Mouse (Mus musculus) gastrocnemius, postnatal 10 days (tissue): ENCODE measurements around the gene Hoxd3. TPM values are rescaled to one million over a fixed set of nuclear protein-coding genes. Genes with fewer than 3 reads are reported as not detected.

Experiments used
- DNase-seq: peaks from one replicate; pipeline ENCODE4 v3.0.0; 2021; ENCODE audit warnings: mixed read lengths
- total RNA-seq, 2 experiments: library from RNA; stranded (reverse); gene quantifications; 2 replicates each; pipeline ENCODE4 v1.2.3; 2021

Hoxd3 gene
- total RNA-seq, 2 experiments from 2014 or later: 0.26 TPM; not detected in 1

GRCm38 (mm10) chr2:74746298-74746921, 34.7 kb downstream of the Hoxd3 start:
- DNase-seq: no peak

DNA sequence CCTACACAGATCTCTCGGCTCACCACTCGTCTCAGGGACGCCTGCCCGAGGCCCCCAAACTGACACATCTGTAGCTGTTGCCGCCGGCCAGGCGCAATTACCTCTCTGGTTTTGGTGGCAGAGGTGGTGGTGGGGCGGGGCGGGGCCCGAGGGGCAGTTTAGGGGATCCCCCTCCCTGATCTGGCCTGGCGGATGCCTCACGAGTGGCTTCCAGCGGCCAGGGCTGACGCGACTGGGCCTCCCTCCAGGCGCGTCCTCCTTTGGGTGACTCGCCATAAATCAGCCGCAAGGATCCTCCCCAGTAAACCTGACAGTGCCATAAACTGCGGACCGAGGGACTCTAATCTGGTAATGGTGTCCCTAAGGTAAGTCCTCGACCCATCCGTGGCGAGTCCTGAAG, 35.3 kb downstream of the Hoxd3 start:
- DNase-seq: no peak

DNA sequence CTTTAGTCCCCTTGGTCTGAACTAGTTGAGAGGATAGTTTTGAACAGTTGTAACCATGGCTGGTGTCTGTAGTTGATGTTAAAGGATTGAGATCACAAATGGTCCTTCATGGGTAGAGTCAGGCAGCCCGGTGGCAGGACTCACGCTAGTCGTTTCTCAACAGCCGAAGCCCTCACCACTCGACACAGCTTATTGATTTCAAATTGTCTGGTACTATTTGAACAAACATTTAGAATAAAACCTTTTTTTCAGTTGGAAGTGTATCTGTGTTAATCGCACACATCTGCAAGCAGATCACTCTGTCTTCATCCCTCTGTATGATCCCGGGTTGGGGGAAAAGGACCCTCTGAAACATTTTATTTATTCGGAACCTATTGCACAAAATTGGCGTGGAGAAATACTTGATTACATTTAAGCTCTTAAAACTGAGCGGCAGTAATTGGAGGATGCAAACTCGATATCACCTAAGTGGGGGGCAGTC, 36.0 kb downstream of the Hoxd3 start:
- no peak for DNase-seq

GRCm38 (mm10) chr2:74748436-74748995, 36.8 kb downstream of the Hoxd3 start:
- no peak for DNase-seq

DNA sequence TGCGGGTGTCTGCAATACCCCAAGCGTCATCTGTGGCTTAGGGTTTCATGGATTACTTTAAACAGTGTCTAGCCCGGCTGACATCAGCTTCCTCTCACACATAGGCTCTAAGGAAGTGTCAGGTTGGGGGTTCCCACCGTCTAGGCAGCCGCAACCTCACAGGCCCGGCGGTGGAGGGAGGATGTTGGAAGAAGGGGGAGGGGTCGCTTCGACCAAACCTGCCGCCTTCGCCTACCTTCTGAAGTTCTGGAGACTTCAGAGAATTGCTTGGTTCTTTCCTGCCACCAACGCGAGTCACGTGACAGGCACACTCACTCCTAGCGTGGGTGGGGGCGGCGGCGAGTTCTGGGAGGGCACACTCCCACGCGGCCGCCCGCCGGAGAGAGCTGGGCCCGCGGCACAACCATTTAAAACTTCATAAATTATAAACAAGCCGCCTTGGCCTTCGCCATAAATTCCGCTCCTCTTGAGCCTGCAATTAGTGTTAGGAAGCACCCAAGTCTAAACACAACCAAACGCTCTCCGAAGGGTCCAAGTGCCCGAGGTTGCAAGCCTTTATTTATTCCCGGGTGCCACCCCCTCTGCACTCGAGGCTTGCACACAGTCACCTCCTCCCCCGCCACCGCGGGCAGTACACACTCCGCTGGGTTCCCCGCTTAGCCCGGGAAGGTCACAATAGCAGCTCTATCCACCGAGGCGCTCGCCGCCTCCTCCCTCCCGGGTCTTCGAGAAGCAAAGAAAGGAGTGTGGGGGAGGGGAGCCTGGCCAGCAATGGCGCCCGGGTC, 37.8 kb downstream of the Hoxd3 start:
- no peak for DNase-seq

DNA sequence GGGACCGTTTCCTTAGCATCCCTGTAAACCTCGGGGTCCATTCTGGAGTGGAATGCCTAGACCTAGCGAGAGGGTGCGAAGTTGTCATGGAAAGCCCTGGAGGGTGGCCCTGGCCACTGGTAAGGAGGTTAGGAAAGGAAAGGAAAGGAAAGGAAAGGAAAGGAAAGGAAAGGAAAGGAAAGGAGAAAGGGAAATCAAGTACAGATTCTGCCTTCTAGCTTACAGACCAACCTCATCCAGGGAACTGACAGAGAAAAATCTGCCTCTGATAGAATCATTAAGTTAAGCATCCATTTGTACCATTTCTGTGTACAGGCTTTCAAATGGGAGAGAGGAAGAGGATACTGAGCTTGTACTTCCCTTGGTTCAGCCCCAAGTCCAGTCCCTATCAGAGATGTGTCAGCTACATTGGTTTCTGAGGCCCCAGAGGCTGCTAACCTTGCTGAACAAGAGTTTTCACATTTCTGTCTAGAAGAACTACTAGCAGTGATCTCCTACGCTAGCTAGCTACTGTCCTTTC, 39.1 kb downstream of the Hoxd3 start:
- DNase-seq: no peak

DNA sequence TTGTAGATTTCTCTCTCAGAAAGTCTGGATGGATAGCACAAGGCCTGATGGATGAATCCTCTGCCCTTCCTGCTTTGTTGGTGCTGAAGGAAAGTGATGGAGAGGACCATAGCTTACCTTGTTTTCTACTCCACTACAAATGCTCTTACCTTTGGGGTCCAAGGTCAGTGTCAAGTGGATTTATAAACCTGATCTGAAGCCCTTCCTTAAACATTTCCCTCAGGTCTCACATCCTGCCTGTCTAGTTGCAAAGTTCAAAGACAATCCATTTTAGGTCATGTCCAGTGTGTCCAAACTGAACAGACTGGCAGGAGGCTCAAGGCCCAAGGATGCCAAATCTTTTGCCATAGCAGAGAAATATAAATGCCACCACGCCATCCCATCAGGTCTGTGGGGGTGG, 40.1 kb downstream of the Hoxd3 start:
- no peak for DNase-seq

DNA sequence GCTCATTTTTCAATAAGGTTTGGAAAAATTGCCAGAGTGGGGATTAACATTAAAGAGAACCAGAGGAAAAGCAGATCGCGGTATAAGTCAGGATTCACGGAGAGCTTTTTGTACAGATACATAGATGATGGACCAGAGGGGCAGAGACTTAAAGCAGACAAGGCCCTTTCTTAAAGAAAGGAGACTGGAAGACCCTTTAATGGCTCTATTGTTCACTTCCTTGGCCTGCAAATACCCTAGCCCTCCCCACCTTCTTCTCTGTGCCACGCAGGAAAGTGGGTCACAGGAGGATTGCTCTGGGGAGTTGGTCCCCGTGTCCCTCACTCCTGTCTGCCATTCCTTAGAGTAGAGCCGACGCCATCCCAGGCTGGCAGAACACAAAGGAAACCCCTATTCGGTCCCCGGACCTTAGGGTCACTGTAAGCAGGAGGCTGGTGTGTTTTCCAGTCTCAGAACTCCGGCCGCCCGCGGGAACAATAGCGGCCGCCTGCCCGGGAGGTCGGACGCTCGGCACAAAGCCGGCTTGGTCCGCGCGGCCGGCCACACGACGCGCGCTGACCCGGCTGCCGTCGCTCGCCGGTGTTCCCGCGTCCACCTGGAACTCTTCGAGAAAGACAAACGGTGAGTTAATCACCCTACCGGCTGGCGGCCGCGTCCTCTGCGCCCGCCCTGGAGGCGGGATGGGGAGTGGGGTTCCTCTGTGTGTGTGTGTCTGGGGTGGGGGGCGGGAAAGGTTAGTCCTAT, 40.9 kb downstream of the Hoxd3 start:
- no peak for DNase-seq

- no peak for DNase-seq
Measured at GRCm38 (mm10) chr2:74753175-74753523, 41.4 kb downstream of the Hoxd3 start.

DNA sequence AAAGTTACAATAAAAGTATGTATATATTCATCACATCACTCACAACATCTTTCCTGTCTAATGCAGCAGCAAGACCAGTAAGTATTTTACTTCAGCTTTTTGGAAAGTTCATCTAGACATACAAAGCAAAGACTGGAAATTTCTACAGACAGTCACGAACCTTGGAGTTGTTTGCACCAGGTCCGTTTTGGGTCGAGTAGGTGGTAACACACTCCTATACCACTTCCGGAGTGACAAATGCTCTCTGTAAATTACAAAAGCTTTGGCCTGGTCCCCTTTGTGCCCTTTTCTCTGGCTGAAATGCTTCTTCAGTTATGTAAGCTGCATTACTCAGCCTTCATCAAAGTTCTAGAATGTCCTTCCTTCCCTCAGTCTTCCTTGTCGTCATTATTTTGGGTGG, 42.0 kb downstream of the Hoxd3 start:
- no peak for DNase-seq

- no peak for DNase-seq
Measured at GRCm38 (mm10) chr2:74760146-74760545, 48.4 kb downstream of the Hoxd3 start.

DNA sequence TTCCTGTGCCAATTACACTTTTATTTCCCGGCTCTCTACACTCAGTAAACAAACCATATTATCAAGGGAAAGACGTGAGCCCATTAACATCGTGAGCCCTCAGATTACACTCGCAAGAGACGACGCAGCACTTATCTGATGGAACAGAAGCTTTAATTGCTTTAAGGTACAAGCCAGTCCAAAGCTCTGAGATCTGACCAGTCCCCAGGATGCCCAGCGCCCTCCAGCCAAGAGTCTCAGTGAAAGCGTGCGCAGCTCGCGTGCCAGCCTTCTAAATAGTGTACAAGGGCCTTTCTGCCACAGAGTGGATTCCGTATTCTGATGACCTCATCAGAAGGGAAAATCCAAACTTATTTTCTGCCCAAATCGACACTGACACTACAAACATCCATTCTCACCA, 50.2 kb downstream of the Hoxd3 start:
- no peak for DNase-seq

DNA sequence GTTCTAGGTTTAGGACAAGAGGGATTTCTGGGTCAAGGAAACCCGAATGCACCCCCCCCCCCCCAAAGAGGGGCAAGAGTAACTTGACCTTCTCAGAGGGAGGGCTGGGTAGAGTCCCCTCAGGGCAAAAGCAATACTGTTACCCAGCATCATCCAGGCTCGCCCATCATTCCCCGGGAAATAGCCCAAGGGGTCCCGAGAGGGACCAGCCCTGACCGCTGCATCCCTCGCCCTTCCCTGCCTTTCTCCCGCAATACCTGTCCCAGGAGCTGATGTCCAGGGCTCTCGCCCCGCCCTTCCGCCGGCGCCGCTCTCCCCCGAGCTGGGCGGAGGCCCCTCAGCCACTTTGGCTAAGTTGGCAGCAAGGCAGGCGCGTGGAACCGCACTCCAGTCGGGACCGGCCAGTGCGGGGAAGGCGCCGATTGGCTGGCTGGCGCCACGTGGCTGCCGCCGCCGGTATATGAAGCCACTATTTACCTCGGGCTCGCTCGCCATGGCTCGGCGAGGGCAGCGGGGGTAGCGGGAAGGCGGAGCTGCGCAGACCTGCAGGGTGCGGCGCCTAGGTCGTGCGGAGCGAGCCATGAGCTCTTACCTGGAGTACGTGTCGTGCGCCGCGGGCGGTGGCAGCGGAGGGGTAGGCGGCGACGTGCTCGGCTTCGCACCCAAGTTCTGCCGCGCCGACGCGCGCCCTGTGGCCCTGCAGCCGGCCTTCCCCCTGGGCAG, 51.0 kb downstream of the Hoxd3 start, which contains the start of gene Hoxd1:
Gene Hoxd1, plus strand, starts transcription at position 459 of the 723 bp plus-strand sequence.
- peak; percentile 36 for DNase-seq

- DNase-seq: no peak
Measured at GRCm38 (mm10) chr2:74763245-74763735, 51.6 kb downstream of the Hoxd3 start.

DNA sequence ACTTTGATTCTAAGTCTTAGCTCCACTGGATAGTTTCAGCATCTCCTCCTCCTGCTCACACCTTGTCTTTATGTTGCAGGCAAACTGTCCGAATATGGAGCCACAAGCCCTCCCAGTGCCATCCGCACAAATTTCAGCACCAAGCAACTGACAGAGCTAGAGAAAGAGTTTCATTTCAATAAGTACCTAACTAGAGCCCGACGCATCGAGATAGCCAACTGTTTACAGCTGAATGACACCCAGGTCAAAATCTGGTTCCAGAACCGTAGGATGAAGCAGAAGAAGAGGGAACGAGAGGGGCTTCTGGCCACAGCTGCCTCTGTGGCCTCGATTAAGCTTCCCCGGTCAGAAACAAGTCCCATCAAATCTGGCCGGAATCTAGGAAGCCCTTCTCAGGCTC, 52.2 kb downstream of the Hoxd3 start:
- no peak for DNase-seq

GRCm38 (mm10) chr2:74774359-74774758, 62.6 kb downstream of the Hoxd3 start:
- DNase-seq: no peak

DNA sequence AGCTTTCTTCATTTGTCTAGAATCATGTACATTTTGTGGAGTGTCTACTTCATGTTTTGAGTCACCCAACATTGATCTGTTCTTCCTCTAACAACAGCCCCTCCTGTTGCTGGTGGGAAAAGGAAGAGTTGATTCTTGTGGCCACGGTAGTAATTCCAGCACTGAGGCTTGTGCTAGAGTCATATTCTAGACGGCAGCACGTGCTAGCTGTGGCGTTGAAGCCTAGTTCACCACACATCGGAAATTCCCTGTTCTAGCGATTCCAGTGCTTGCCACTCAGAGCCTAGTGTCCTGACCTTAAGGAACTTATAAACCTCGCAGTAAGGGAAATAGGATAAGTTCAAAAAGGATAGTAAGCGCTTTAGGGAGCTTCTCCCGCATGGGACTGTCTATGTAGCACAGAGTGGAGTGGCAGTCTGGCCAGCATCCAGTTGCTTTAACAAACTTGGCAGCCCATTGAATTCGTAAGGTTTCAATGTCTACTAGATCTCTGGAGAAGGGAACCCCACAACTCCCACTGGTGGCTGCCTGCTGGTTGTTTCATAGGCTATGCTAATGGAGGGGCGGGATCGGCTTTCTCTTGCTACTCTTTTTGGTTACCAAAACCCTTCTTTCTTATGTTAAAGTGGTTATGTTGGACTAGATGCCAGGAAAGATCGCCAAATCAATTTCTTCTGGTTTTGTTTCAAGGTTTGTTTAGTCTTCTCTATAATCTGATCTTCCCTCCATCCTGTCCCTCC, 66.0 kb downstream of the Hoxd3 start:
- DNase-seq: no peak

- no peak for DNase-seq
Measured at GRCm38 (mm10) chr2:74781386-74781785, 69.7 kb downstream of the Hoxd3 start.

- no peak for DNase-seq
Measured at GRCm38 (mm10) chr2:74795531-74795930, 83.8 kb downstream of the Hoxd3 start.
